Mouse (Mus musculus): ENCODE measurements around the gene Cd3e.

- peak; percentile 93 for TF ChIP-seq POLR2A (IDR thresholded peaks at IDR 0.05; ENCODE audit: borderline replicate concordance, extremely low read depth, low read depth, low read length)
- no peak for TF ChIP-seq CTCF (IDR thresholded peaks at IDR 0.05; ENCODE audit: insufficient read depth, low read length)
Measured at GRCm38 (mm10) chr9:44965126-44965832, 44.1 kb downstream of the Cd3e start, which contains the start of gene Ube4a.
